Mouse (Mus musculus): ENCODE data around the gene Arid4a. TPM values are rescaled to one million over a fixed set of nuclear protein-coding genes. Genes with fewer than 3 reads are reported as not detected.

Arid4a gene
- total RNA-seq (2023): 89.3 TPM

DNA sequence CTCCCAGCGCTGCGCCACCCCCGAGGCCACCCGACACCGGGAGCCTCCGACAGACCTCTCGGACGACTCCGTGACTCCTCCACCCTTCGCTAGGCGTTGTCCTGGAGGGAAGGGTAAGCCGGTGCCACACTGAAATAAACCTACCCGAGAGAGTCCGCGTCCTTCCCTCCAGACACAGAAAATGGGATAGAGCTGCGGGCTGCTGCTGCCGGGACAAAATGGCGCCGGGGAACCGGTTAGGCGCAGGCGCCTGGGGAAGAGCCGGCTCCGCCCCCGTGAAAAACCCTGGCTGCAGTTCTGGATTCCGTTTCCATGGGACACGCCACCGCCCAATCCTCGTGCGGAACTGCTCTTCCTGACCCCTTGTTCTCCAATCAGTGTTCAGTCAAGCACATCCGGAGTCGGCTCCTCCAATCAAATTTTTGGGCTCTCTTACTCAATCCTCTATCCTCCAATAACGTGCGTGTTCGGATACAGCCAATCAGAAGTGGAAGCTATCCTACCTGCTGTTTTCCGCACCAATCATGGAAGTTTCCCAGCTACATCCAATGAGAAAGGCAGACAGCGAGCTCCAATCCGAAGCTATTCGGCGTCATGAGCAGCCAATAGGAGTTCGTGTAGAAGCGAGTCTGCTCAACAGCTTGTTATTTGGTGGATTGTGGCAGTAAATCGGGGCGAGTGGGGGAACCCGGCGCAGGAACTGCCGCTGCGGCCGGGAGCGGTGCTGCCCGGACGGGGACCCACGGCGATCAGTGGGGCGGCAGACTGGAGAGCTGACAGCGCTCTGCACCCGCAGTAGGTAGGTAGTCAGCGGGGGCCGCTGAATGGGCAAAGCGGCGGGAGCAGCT lies at the start of gene Arid4a:
Gene Arid4a, plus strand, starts transcription at position 628 of the 848 bp plus-strand sequence.

DNA sequence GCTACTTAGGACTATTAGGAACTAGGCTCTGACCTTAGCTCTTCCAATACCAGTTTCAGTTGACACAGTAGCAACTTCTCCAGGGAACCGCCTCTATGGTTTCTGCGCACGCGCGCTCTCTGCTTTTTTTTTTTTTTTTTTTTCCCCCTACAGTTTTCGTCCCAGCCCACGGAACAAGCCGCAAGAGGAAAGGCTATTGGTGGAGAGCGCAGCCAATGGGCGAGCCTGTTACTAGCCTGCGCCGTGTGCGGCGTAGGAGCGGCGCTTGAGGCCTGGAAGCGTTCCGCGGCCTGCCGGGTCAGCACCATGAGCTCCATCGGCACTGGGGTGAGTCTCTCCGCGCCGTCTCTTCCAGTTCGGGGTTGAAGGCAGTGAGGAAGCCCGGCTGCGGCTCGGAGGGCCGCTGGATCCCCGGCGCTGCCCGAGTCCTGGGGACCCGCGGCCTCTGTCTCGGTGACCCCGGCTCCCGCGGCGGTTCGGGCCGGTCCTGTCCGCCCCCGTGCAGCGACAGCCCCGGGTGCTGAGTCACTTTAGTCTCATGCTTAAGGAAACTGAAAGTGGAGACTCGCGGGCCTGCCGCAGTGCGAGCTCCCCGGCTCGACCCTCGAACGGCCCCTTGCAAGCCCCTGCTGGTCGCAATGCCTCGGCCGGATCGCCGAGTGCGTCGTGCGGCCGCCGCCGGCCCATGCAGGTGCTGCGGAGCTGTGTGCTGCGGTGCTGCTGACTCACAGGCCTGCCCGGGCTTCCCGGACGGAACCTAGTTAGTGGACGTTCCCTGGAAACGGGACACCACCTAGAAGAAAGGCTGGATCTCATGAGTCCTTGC lies 41.1 kb upstream of the Arid4a start, which contains the start of gene Psma3:
Gene Psma3, plus strand, starts transcription at position 181 of the 826 bp plus-strand sequence.

DNA sequence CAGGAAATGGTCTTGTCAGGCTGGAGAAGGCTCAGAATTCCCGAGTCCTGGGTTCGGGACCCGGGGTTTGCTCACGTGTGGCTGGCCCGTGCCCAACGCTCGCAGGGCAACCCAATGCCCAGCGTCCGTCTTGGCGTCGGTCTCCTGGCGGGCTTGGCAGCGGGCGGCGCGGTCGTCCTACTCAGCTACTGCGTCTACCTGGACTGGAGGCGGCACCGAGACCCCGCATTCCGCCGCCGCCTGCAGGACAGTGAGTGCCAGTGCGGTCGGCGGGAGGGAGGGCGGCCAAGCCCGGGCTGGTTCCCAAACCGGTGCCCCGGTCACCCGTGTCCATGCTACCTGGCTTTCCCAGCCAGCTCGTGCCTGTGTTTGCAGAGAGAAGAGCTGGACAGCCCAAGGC lies 95.5 kb downstream of the Arid4a start, which contains the start of gene Tomm20l:
Gene Tomm20l, plus strand, starts transcription at position 98 of the 400 bp plus-strand sequence.

DNA sequence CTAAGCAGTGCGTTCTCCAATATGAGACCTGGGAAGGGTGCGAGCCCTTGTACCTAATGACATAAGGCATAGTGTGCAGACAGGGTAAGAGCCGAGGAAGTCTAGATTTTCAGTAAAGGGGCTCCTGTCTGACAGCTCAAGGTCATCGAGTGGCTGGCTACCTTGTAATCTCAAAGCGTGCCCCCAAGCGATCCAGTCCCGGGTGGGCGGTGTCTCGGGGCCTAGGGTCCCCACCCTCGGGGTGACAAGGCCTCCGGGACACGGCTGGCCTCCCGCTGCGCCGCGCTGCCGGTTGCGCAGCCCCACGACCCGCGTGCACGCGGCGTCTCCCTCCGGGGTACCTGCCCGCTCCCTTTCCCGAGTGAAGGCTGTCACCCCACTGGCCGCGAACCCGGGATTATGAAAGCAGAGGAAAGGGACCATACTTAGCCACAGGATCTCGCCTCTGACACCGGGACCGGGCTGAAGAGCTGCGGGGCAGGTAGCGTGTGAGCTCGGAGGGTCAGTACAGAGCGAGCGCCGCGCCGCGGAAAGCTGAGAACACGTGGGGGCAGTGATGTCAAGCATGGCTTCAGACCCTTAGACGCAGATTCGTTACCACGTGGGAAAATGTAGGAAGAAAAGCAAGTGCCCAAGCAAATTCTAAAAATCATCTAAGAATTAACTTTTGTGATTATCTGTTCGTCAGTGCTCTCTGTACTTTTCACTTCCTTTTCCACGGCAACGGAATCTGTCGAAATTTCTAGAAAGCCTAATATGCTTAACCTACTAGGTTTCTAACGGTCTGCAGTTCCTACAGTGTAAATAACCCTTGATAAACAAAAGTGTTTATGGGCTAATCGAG lies 120.6 kb downstream of the Arid4a start, which contains the start of the genes Timm9 and 2700049A03Rik:
Gene Timm9, minus strand, starts transcription at position 555 of the 844 bp plus-strand sequence.
Gene 2700049A03Rik, plus strand, starts transcription at position 719 of the 844 bp plus-strand sequence.

Other genes starting within 250 kb of the Arid4a start
- 18.1 TPM for gene Frmd6, start 190.5 kb upstream of the Arid4a start, total RNA-seq (2023)
- gene Actr10, start 78.1 kb upstream of the Arid4a start, total RNA-seq (2023): 129 TPM
- 187 TPM for gene Psma3, start 41.4 kb upstream of the Arid4a start, total RNA-seq (2023)
- gene Tomm20l, start 95.4 kb downstream of the Arid4a start, total RNA-seq (2023): not detected
- 37.5 TPM for gene Timm9, start 120.7 kb downstream of the Arid4a start, total RNA-seq (2023)
- 19.1 TPM for gene 2700049A03Rik, start 120.9 kb downstream of the Arid4a start, total RNA-seq (2023)

All from CD8-positive naive resting alpha-beta T cell, adult 57 days (primary cell).